Mouse (Mus musculus) hindbrain, embryonic 15.5 days (tissue): ENCODE results near the gene Tnnt3. TPM values are rescaled to one million over a fixed set of nuclear protein-coding genes. Genes with fewer than 3 reads are reported as not detected.

Experiments used
- ATAC-seq: fragments of 200-750 bp; cut with Nextera tagmentation; 2 replicates; pipeline ENCODE4 v1.8.0; 2017; ENCODE audit warnings: low read depth, moderate number of reproducible peaks, moderate TSS enrichment; ENCODE audit not compliant: low FRiP score
- H3K27ac ChIP-seq: fragments of 300-500 bp; sonication (generic); replicated peaks from 2 replicates; pipeline ENCODE4 v1.5.1; 2015; ENCODE audit warnings: mild to moderate bottlenecking, inconsistent platforms
- H3K27me3 ChIP-seq: fragments of 300-500 bp; sonication (generic); 2 replicates; pipeline ENCODE4 v1.6.1; 2015; ENCODE audit warnings: control low read depth, inconsistent platforms
- H3K36me3 ChIP-seq: fragments of 300-500 bp; sonication (generic); 2 replicates; pipeline ENCODE4 v1.6.1; 2015; ENCODE audit warnings: control low read depth, inconsistent platforms
- H3K4me1 ChIP-seq: fragments of 300-500 bp; sonication (generic); replicated peaks from 2 replicates; pipeline ENCODE4 v1.6.1; 2015; ENCODE audit warnings: control low read depth, inconsistent platforms
- H3K4me2 ChIP-seq: fragments of 300-500 bp; sonication (generic); 2 replicates; pipeline ENCODE4 v1.6.1; 2015; ENCODE audit warnings: moderate library complexity, mild to moderate bottlenecking, inconsistent platforms
- H3K4me3 ChIP-seq: fragments of 300-500 bp; sonication (generic); 2 replicates; pipeline ENCODE4 v1.5.1; 2015; ENCODE audit warnings: mild to moderate bottlenecking, inconsistent platforms
- H3K9ac ChIP-seq: fragments of 300-500 bp; sonication (generic); 2 replicates; pipeline ENCODE4 v1.6.1; 2015; ENCODE audit warnings: inconsistent platforms
- H3K9me3 ChIP-seq: fragments of 300-500 bp; sonication (generic); 2 replicates; pipeline ENCODE4 v1.6.1; 2016; ENCODE audit warnings: control low read depth, inconsistent platforms
- WGBS: fragments of 180-500 bp; shearing (Covaris S2); methylation state at CpG from one replicate; pipeline ENCODE4 v1.1.7; 2015; 5-methylcytosine and 5-hydroxymethylcytosine counted together
- polyA plus RNA-seq: library from polyadenylated mRNA; unstranded; fragments of >200 nt; fragmentation: Nextera tagmentation; extraction: Ambion mirVana; gene quantifications from 2 replicates; pipeline ENCODE4 v1.2.1, GENCODE M21; 2015

The Tnnt3 gene
- polyA plus RNA-seq, 1 experiment from 2014 or later: 3.6 TPM

DNA sequence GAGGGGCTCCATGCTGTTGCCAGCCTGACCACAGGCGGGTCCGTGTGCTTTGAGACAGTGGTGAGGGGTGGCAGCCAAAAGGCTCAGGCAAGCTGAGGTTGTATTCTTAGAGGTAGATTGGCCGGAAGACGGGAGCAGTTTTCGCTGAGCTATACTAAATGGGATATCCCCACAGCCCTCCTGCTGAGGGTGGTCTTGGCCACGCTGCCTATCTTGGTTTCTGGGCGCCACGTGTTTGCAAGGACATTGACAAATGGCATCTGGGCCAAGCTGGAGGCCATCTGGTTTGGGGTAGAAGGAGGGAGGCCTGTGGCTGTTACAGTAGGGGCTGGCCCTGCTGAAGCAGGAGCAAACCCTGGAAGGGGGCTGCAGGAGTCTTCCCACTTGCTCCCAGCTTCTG, 5.1 kb upstream of the Tnnt3 start:
- Histone ChIP-seq H3K27ac (no peak overlapping the region), H3K27me3 (no peaks in the 10 kb centered on the region), H3K4me2 (no peak overlapping the region), H3K9me3 (no peaks in the 10 kb centered on the region), H3K4me1 (no peaks in the 10 kb centered on the region), H3K9ac (no peak overlapping the region), H3K36me3 (no peaks in the 10 kb centered on the region), H3K4me3 (no peak overlapping the region)
- 74% methylated on average over 8 of the region's 8 CpGs for WGBS
- no peak for ATAC-seq

DNA sequence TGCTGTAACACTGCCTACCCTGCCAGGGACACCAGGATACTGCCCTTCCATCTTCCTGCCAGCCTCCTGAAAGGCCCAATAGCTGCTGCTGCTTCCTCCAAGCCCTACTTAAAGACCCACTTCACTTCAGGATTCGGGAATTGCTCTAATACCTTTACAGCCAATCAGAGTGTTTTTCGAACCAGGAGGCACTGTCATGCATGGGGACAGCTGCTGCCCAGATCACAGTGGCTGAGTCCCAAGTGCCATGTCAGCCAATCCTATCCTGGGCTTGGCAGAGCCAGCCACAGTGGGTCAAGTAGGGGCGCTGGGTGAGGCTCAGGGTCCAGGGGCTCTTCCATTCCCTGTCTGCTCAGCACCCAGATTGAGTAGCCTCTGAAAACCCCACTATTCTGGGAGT, 2.5 kb upstream of the Tnnt3 start:
- H3K4me1 ChIP-seq: no peaks in the 10 kb centered on the region
- no peaks in the 10 kb centered on the region for H3K9me3 ChIP-seq
- no peak overlapping the region for H3K9ac ChIP-seq
- H3K36me3 ChIP-seq: no peaks in the 10 kb centered on the region
- no peak overlapping the region for H3K27ac ChIP-seq
- 70% methylated on average over 3 of the region's 3 CpGs for WGBS
- no peak overlapping the region for H3K4me2 ChIP-seq
- H3K27me3 ChIP-seq: no peaks in the 10 kb centered on the region
- ATAC-seq: no peak
- H3K4me3 ChIP-seq: no peak overlapping the region

DNA sequence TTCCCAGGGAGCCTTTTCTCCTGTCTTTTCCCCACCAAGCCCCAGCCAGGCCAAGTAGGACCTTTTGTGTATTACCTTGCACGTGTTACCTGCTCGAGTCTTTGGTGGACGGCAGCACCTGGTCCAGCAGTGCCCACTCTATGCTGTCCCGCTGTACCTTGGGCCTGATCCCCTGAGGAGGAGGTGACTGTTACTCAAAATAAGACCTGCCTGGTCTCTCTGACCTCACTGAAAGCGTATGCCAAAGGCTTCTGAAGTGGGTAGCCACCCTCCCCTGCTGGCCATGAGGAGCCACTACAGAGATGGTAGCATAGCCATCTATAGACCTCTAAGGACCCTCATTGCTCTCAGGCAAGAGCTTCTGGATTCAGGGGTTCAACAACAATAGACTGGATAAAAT, 1.8 kb upstream of the Tnnt3 start:
- Histone ChIP-seq H3K4me2 (no peak overlapping the region), H3K36me3 (no peaks in the 10 kb centered on the region), H3K9me3 (no peaks in the 10 kb centered on the region), H3K9ac (no peak overlapping the region), H3K4me3 (no peak overlapping the region), H3K27ac (no peak overlapping the region), H3K27me3 (no peaks in the 10 kb centered on the region), H3K4me1 (no peaks in the 10 kb centered on the region)
- ATAC-seq: no peak
- 90% methylated on average over 5 of the region's 5 CpGs for WGBS

DNA sequence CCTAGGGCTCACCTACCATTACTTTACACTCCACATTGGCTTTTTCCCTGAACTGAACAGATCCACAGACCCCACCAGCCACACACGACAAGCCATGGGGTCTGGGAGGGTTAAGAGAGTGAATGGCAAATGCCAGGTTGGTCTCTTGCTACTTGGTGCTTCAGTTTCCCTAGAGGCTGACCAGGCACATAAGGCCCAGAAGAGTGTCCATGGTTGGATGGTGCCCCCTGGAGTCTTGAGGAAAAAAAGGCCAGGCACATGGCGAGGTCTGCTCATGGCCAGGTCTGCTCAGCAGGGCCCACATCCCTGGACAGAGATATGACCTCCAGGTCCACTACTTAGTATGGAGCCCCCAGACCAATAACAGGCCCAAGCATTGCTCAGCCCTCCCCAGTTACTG, 861 bp upstream of the Tnnt3 start:
- H3K36me3 ChIP-seq: no peaks in the 10 kb centered on the region
- 93% methylated on average over 2 of the region's 2 CpGs for WGBS
- no peak overlapping the region for H3K4me3 ChIP-seq
- no peak overlapping the region for H3K27ac ChIP-seq
- ATAC-seq: no peak
- no peaks in the 10 kb centered on the region for H3K27me3 ChIP-seq
- H3K9ac ChIP-seq: no peak overlapping the region
- no peak overlapping the region for H3K4me2 ChIP-seq
- H3K9me3 ChIP-seq: no peaks in the 10 kb centered on the region
- H3K4me1 ChIP-seq: no peaks in the 10 kb centered on the region

DNA sequence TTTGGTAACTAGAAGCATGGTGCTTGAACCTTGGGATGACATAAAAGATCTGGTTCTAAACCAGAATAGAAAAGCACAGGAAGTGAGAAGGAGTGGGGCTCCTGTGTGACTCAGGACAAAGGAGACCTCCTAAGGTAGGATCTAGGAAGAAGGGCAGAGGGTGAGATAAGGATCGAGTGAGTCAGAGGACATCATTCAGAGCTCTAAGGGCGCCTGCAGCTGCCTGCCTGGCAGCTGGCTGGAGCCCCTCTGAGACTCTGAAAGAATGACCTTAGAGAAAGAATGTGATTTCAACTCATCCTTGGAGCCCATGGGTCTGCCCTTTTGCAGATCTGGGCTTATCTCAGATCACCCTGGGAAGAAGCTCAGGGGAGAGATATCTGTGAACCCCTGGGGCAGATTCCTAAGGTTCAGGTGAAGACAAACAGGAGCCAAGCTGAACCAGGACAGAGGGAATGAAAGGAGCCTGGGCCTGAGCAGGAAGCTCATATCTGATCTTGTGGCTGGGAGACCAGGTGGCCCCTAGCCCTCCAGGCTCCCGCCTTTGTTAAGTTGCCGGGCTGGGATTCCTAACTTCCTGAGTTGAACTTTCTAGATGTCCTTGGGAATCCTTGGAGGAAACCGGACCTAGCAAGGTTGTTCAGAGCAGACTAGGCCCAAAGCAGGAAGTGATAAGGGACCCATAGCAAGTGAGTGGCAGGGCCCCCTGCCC, 530 bp downstream of the Tnnt3 start:
- Histone ChIP-seq H3K36me3 (no peaks in the 10 kb centered on the region), H3K27me3 (no peaks in the 10 kb centered on the region), H3K4me2 (no peak overlapping the region), H3K9me3 (no peaks in the 10 kb centered on the region), H3K9ac (no peak overlapping the region), H3K4me1 (no peaks in the 10 kb centered on the region), H3K4me3 (no peak overlapping the region), H3K27ac (no peak overlapping the region)
- no peak for ATAC-seq
- 69% methylated on average over 5 of the region's 5 CpGs for WGBS

DNA sequence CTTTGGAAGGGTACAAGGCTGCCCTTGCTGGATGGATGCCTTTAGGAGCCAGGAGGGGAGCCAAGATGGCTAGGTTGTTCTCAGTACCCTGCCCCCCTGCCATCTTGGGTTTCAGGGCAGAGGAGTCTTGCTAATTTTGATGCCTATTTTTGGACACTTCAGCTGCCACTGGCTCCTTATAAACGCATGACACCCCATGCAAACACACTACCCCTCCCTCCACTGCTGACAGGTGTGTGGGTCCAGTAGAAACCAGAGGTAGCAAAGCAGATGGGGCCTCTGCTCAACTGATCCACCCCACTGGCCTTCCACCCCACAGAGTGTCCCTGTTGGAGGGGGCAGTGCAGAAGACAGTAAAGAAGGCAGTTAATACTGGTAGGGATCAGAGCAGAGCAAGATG, 1.4 kb downstream of the Tnnt3 start:
- no peaks in the 10 kb centered on the region for H3K36me3 ChIP-seq
- H3K9ac ChIP-seq: no peak overlapping the region
- no peaks in the 10 kb centered on the region for H3K4me1 ChIP-seq
- 80% methylated on average over 1 of the region's 1 CpGs for WGBS
- H3K27me3 ChIP-seq: no peaks in the 10 kb centered on the region
- no peak overlapping the region for H3K4me2 ChIP-seq
- no peak overlapping the region for H3K4me3 ChIP-seq
- H3K27ac ChIP-seq: no peak overlapping the region
- no peaks in the 10 kb centered on the region for H3K9me3 ChIP-seq
- no peak for ATAC-seq

DNA sequence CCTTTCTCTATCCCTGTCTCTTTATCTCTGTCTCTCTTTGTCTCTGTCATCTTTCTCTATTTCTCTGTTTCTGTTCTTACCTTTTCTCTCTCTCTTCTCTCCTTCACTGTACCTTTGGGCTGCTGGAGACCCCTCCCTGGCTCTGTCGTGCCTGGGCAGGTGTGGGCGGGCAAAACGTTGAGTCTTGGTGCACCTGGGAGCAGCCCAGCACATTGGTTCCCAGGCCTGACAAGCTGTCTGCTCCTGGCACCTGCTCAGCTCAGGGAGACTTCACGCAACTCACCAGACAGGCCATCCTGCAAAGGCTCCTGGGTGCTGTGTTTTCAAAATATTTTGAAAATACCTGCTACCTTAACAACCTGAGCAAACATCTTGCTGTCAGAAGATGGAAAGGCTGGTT, 4.6 kb downstream of the Tnnt3 start:
- H3K4me1 ChIP-seq: peaks cover 15% of the 10 kb centered on the region
- H3K27ac ChIP-seq: no peak overlapping the region
- no peak overlapping the region for H3K4me3 ChIP-seq
- no peak for ATAC-seq
- 89% methylated on average over 4 of the region's 4 CpGs for WGBS
- H3K9me3 ChIP-seq: no peaks in the 10 kb centered on the region
- no peak overlapping the region for H3K4me2 ChIP-seq
- no peaks in the 10 kb centered on the region for H3K36me3 ChIP-seq
- H3K9ac ChIP-seq: no peak overlapping the region
- H3K27me3 ChIP-seq: no peaks in the 10 kb centered on the region

DNA sequence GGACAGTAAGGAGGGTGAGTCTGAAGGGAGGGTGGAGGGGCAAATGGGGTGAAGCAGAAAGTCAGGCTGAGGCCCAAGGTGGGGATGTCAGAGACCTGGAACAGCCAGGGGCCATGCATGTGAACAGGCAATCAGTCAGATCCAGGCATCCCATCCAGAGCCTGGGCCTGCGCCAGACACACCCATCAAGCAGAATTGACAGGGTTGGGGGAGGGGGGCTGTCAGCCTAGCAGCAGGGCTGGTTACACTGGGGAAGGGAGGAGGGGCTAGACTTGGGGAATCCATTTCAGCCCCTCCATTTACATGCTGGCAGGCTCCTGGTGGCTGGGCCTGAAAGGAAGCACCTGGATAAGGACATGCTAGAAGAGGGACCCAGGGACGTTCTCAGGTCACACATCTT, 7.3 kb downstream of the Tnnt3 start:
- no peaks in the 10 kb centered on the region for H3K9me3 ChIP-seq
- no peak overlapping the region for H3K9ac ChIP-seq
- no peak for ATAC-seq
- no peaks in the 10 kb centered on the region for H3K27me3 ChIP-seq
- 20% methylated on average over 2 of the region's 2 CpGs for WGBS
- H3K4me1 ChIP-seq: peaks cover 26% of the 10 kb centered on the region
- no peaks in the 10 kb centered on the region for H3K36me3 ChIP-seq
- H3K4me3 ChIP-seq: no peak overlapping the region
- H3K4me2 ChIP-seq: no peak overlapping the region
- no peak overlapping the region for H3K27ac ChIP-seq

DNA sequence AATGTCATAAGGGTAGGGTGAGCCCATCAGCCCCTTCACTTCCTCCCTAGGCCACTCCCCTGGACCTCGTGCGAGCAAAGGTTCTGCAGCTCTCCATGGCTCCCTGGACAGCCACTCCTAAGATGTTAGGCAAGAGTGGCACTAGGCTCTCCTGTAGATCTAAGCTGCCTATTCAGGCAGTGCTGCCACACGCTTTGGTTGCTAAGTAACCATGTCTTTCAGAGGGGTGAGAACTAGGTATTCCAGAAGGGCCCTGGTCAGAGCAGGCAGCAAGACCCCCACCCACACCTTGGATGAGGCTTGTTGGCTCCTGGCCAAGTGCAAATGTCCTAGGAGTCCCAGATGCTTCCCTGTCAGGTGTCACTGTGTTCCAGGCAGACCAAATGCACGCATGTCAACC, 7.9 kb downstream of the Tnnt3 start:
- Histone ChIP-seq H3K27me3 (no peaks in the 10 kb centered on the region), H3K4me1 (peaks cover 26% of the 10 kb centered on the region), H3K36me3 (no peaks in the 10 kb centered on the region), H3K4me2 (no peak overlapping the region), H3K9me3 (no peaks in the 10 kb centered on the region), H3K27ac (no peak overlapping the region), H3K4me3 (no peak overlapping the region), H3K9ac (no peak overlapping the region)
- peak; percentile 27; the same call in 1 of the 2 replicates for ATAC-seq
- WGBS: 13% methylated on average over 4 of the region's 4 CpGs

DNA sequence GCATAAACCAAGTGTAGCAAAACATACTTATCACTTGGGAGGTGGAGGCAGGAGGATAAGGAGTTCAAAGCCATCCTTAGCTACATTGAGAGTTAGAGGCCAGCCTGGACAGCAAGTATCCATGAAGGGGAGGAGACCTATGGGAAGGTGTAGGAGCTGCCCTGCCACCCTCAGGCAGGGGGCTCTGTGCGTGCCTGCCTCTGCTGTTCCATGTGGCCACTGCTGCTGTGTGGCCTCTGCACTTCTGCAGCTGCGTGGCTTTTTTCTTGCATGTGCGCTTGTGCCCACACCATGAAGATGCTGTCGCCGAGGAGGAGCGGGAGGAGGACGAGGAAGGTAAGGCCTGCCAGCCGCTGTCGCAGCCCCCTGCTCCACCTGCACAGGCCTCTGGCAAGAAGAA, 8.8 kb downstream of the Tnnt3 start:
- no peak for ATAC-seq

DNA sequence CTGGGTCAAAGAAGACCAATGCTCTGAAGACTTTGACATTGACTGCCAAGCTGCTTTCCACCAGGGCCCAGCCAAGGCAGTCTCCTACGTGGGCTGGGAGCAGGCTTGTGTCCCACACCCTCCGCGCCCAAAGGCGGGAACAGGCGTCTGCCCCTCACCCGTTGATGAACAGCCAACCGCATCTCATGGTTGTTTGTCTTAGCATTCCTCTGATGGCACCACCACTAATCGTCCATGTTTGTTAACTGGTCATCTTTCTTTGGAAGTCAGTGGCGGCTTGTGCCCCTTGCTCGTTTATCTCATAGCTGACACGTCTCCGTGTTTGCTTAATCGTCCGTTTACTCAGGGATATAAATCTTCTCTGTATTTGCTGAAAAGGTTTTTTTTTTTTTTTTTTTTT, 10.9 kb downstream of the Tnnt3 start:
- 19% methylated on average over 14 of the region's 14 CpGs for WGBS
- Histone ChIP-seq H3K9me3 (no peaks in the 10 kb centered on the region), H3K27me3 (no peaks in the 10 kb centered on the region), H3K4me3 (no peak overlapping the region), H3K36me3 (no peaks in the 10 kb centered on the region), H3K4me1 (peaks cover 26% of the 10 kb centered on the region), H3K4me2 (no peak overlapping the region), H3K9ac (no peak overlapping the region), H3K27ac (peak overlapping the region; percentile 73)
- no peak for ATAC-seq

More for the DNA sequence above, 8.8 kb downstream of the Tnnt3 start:
- Histone ChIP-seq H3K9me3 (no peaks in the 10 kb centered on the region), H3K4me3 (no peak overlapping the region), H3K4me2 (no peak overlapping the region), H3K36me3 (no peaks in the 10 kb centered on the region), H3K27me3 (no peaks in the 10 kb centered on the region), H3K9ac (no peak overlapping the region), H3K4me1 (peaks cover 26% of the 10 kb centered on the region), H3K27ac (no peak overlapping the region)
- WGBS: 93% methylated on average over 9 of the region's 9 CpGs

DNA sequence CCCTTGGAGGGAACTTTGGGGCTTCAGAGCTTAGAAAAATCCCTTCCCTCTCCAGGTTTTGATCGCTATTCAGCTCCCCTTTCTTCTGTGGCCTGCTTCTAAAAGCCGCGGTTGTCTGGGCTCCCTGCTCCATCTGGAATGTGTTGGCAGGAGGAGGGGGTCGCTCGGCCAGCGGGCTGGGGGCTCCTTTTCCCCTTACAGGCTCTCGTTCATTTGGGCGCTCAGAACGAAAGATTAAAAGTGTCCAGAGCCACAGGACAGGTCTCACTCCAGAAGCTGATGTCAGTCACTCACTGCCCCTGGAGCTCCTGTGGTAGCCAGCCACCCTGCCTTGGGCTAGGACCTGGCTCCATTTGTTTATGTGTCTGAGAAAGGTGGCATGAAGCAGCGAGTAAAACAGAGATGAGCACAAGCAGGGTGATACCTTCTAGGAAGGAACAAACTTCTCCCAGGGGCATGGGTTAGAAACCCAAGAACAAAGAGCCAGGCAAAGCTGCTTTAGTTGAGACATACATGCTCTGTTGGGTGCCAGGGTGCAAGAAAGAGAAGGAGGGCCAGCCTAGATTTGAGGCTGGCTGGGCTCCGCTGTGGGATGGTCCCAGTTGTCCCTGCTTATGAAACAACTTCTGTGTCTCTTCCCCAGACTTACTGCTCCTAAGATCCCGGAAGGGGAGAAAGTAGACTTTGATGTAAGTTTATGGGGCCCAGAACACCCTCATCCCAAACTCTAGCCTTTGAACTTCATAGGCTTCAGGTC, 11.6 kb downstream of the Tnnt3 start:
- Histone ChIP-seq H3K4me3 (no peak overlapping the region), H3K9ac (no peak overlapping the region), H3K27ac (peak overlapping the region; percentile 72), H3K4me1 (peaks cover 26% of the 10 kb centered on the region), H3K27me3 (no peaks in the 10 kb centered on the region), H3K36me3 (no peaks in the 10 kb centered on the region), H3K4me2 (no peak overlapping the region), H3K9me3 (no peaks in the 10 kb centered on the region)
- ATAC-seq: 0 out of 2 replicates have a peak, but pooled peaks have one; percentile 43
- 11% methylated on average over 12 of the region's 12 CpGs for WGBS
